Mouse (Mus musculus) C2C12 (cell line): Measurements from ENCODE around the gene Cc2d1b. TPM values are rescaled to one million over a fixed set of nuclear protein-coding genes. Genes with fewer than 3 reads are reported as not detected.

Experiments used
- H3K27me3 ChIP-seq: one replicate; pipeline ENCODE4 v1.6.1; 2011; ENCODE audit not compliant: control insufficient read depth, insufficient read depth, insufficient read length
- H3K36me3 ChIP-seq: one replicate; pipeline ENCODE4 v1.6.1; 2011; ENCODE audit not compliant: control insufficient read depth, insufficient read depth
- H3K4me3 ChIP-seq: one replicate; pipeline ENCODE4 v1.5.1; 2011; ENCODE audit warnings: mild to moderate bottlenecking, control low read depth; ENCODE audit not compliant: poor library complexity, insufficient read depth, severe bottlenecking
- H3K79me2 ChIP-seq: one replicate; pipeline ENCODE4 v1.6.1; 2011; ENCODE audit not compliant: control insufficient read depth, insufficient read depth
- H3K79me3 ChIP-seq: one replicate; pipeline ENCODE4 v1.6.1; 2011; ENCODE audit warnings: low read depth, control low read depth
- H3ac ChIP-seq: one replicate; pipeline ENCODE3; 2011; ENCODE audit warnings: low read depth; ENCODE audit not compliant: control insufficient read depth, insufficient read length
- CEBPB ChIP-seq: IDR thresholded peaks from one replicate; pipeline ENCODE4 v1.6.1; 2011; ENCODE audit warnings: low read depth, mild to moderate bottlenecking, control low read depth, moderate library complexity
- CTCF ChIP-seq: IDR thresholded peaks from one replicate; pipeline ENCODE4 v1.5.1; 2011; ENCODE audit not compliant: control insufficient read depth, insufficient read depth, insufficient read length
- FOSL1 ChIP-seq: IDR thresholded peaks from one replicate; pipeline ENCODE4 v1.8.0; 2011; ENCODE audit warnings: mild to moderate bottlenecking, low read length; ENCODE audit not compliant: poor library complexity, insufficient read depth, severe bottlenecking
- MAX ChIP-seq: IDR thresholded peaks from one replicate; pipeline ENCODE4 v1.6.1; 2011; ENCODE audit warnings: mild to moderate bottlenecking, control low read depth
- MYOD1 ChIP-seq: IDR thresholded peaks from one replicate; pipeline ENCODE4 v1.6.1; 2011; ENCODE audit warnings: low read depth; ENCODE audit not compliant: control insufficient read depth, insufficient read length
- MYOG ChIP-seq: IDR thresholded peaks from one replicate; pipeline ENCODE4 v1.6.1; 2011; ENCODE audit not compliant: control insufficient read depth, insufficient read length; ENCODE audit errors: extremely low read depth
- USF1 ChIP-seq: IDR thresholded peaks from one replicate; pipeline ENCODE4 v1.6.1; 2011; ENCODE audit warnings: low read depth, mild to moderate bottlenecking, control low read depth, moderate library complexity
- polyA plus RNA-seq: library from polyadenylated mRNA; unstranded; fragments of >200 nt; fragmentation: generic; extraction: Trizol; gene quantifications from one replicate; pipeline ENCODE4 v1.2.1, GENCODE M21; 2012; ENCODE audit warnings: missing spikeins

Cc2d1b gene
- polyA plus RNA-seq, 1 experiment = 33.6 TPM

- Histone ChIP-seq H3K4me3 (peak overlapping the region; percentile 78), H3K79me3 (peaks cover 13% of the 10 kb centered on the region), H3ac (peak overlapping the region; percentile 68), H3K27me3 (no peaks in the 10 kb centered on the region), H3K36me3 (peaks cover 55% of the 10 kb centered on the region), H3K79me2 (peaks cover 34% of the 10 kb centered on the region)
- TF ChIP-seq CTCF (no peak), MYOG (no peak), CEBPB (no peak), MAX (no peak), MYOD1 (no peak), FOSL1 (no peak), USF1 (no peak)
These were observed 575 bp upstream of the Cc2d1b start for GRCm38 (mm10) chr4:108619165-108619564.

GRCm38 (mm10) chr4:108620536-108620935 lies 796 bp downstream of the Cc2d1b start:
- peak overlapping the region; percentile 61 for H3ac ChIP-seq
- TF ChIP-seq USF1 = no peak
- TF ChIP-seq MYOG = no peak
- TF ChIP-seq MYOD1 = no peak
- no peak for TF ChIP-seq FOSL1
- no peak for TF ChIP-seq CEBPB
- TF ChIP-seq CTCF = no peak
- no peak for TF ChIP-seq MAX
- H3K36me3 ChIP-seq = peaks cover 55% of the 10 kb centered on the region
- peak overlapping the region; percentile 78 for H3K4me3 ChIP-seq
- H3K27me3 ChIP-seq = no peaks in the 10 kb centered on the region
- peaks cover 34% of the 10 kb centered on the region for H3K79me2 ChIP-seq
- peaks cover 12% of the 10 kb centered on the region for H3K79me3 ChIP-seq

GRCm38 (mm10) chr4:108621504-108621903 lies 1.8 kb downstream of the Cc2d1b start:
- Histone ChIP-seq H3K36me3 (peaks cover 52% of the 10 kb centered on the region), H3K27me3 (no peaks in the 10 kb centered on the region)
- no peak for TF ChIP-seq MYOD1
- no peak for TF ChIP-seq MYOG
- no peak for TF ChIP-seq MAX
- no peak for TF ChIP-seq USF1
- TF ChIP-seq CTCF = no peak
- TF ChIP-seq FOSL1 = no peak
- TF ChIP-seq CEBPB = no peak

GRCm38 (mm10) chr4:108627066-108627465 lies 7.3 kb downstream of the Cc2d1b start:
- Histone ChIP-seq H3K4me3 (no peak overlapping the region), H3K79me3 (no peaks in the 10 kb centered on the region), H3K79me2 (peaks cover 7% of the 10 kb centered on the region), H3K27me3 (no peaks in the 10 kb centered on the region), H3ac (no peak overlapping the region), H3K36me3 (peaks cover 80% of the 10 kb centered on the region)
- TF ChIP-seq USF1 (no peak), CEBPB (no peak), CTCF (no peak), FOSL1 (no peak), MAX (no peak), MYOG (no peak), MYOD1 (no peak)

More at GRCm38 (mm10) chr4:108621504-108621903, 1.8 kb downstream of the Cc2d1b start:
- Histone ChIP-seq H3K79me3 (peaks cover 12% of the 10 kb centered on the region), H3ac (no peak overlapping the region), H3K79me2 (peaks cover 34% of the 10 kb centered on the region), H3K4me3 (no peak overlapping the region)

DNA sequence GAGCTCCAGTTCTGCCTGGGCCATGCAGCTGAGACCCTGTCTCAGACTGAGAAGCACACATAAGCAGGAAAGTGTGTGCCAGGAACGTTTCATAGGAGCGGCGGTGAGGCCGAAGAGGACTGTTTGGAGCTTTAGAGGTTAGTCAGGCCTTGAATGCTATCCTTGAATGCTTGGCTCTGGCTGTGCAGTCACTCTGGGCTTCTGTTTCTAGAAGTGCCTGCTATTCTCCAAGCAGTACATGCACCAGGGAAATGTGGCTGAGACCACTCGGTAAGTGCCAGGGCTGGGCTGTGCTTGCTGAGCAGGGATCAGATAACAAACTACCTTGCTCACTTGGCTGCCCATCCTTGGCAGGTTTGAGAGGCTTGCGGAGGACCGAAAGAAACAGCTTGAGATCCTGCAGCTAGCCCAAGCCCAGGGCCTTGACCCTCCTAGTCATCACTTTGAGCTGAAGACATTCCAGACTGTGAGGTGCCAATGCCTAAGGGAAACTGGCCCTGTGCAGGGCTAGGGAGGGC lies 9.7 kb downstream of the Cc2d1b start:
- TF ChIP-seq MAX = no peak
- TF ChIP-seq USF1 = no peak
- TF ChIP-seq MYOD1 = no peak
- no peak for TF ChIP-seq FOSL1
- TF ChIP-seq MYOG = no peak
- TF ChIP-seq CEBPB = no peak
- TF ChIP-seq CTCF = no peak
- Histone ChIP-seq H3K4me3 (no peak overlapping the region), H3ac (no peak overlapping the region), H3K36me3 (peaks cover 76% of the 10 kb centered on the region), H3K79me2 (no peaks in the 10 kb centered on the region), H3K79me3 (no peaks in the 10 kb centered on the region), H3K27me3 (no peaks in the 10 kb centered on the region)

GRCm38 (mm10) chr4:108630096-108630495 lies 10.4 kb downstream of the Cc2d1b start:
- Histone ChIP-seq H3K36me3 (peaks cover 76% of the 10 kb centered on the region), H3K79me2 (no peaks in the 10 kb centered on the region), H3ac (no peak overlapping the region), H3K79me3 (no peaks in the 10 kb centered on the region), H3K27me3 (no peaks in the 10 kb centered on the region), H3K4me3 (no peak overlapping the region)
- no peak for TF ChIP-seq MAX
- no peak for TF ChIP-seq CEBPB
- TF ChIP-seq MYOG = no peak
- no peak for TF ChIP-seq FOSL1
- no peak for TF ChIP-seq MYOD1
- no peak for TF ChIP-seq CTCF
- no peak for TF ChIP-seq USF1
